Mouse (Mus musculus) CH12.LX (cell line): Measurements from ENCODE around the gene Olfr912.

ENCODE experiments used
- CTCF ChIP-seq, 2 experiments: IDR thresholded peaks in 1 of 2; conservative IDR thresholded peaks in 1 of 2; 2 replicates each; pipeline ENCODE4 v1.5.1; 2011 to 2012; ENCODE audit warnings: low read depth in 2 of 2, low read length in 2 of 2, improper control_type of control experiment in 1 of 2, inconsistent platforms in 1 of 2, mild to moderate bottlenecking in 1 of 2, moderate library complexity in 1 of 2
- IRF4 ChIP-seq: IDR thresholded peaks from 2 replicates; pipeline ENCODE4 v1.6.1; 2014; ENCODE audit warnings: low read depth, mild to moderate bottlenecking, inconsistent platforms, low read length, improper control_type of control experiment
- JUND ChIP-seq: conservative IDR thresholded peaks from 2 replicates; pipeline ENCODE4 v1.6.1; 2011; ENCODE audit warnings: low read depth, low read length, improper control_type of control experiment
- KAT2A ChIP-seq: IDR thresholded peaks from 2 replicates; pipeline ENCODE4 v1.6.1; 2012; ENCODE audit warnings: low read length, improper control_type of control experiment, inconsistent platforms; ENCODE audit not compliant: insufficient replicate concordance
- MAX ChIP-seq: IDR thresholded peaks from 2 replicates; pipeline ENCODE4 v1.6.1; 2011; ENCODE audit warnings: low read length, improper control_type of control experiment
- MYC ChIP-seq: IDR thresholded peaks from 2 replicates; pipeline ENCODE4 v1.6.1; 2011; ENCODE audit warnings: low read depth, mild to moderate bottlenecking, improper control_type of control experiment, low read length
- NRF1 ChIP-seq: IDR thresholded peaks from 2 replicates; pipeline ENCODE4 v1.6.1; 2014; ENCODE audit warnings: low read depth, mild to moderate bottlenecking, inconsistent platforms, low read length, improper control_type of control experiment, moderate library complexity
- POLR2A ChIP-seq: IDR thresholded peaks from 2 replicates; pipeline ENCODE4 v1.6.1; 2011; ENCODE audit warnings: low read depth, mild to moderate bottlenecking, improper control_type of control experiment, low read length
- RAD21 ChIP-seq: IDR thresholded peaks from 2 replicates; pipeline ENCODE4 v1.6.1; 2011; ENCODE audit warnings: low read depth, mild to moderate bottlenecking, low read length, improper control_type of control experiment, moderate library complexity
- ZC3H11A ChIP-seq: IDR thresholded peaks from 2 replicates; pipeline ENCODE4 v1.6.1; 2012; ENCODE audit warnings: low read depth, mild to moderate bottlenecking, inconsistent platforms, low read length, improper control_type of control experiment
- ZMIZ1 ChIP-seq: IDR thresholded peaks from 2 replicates; pipeline ENCODE4 v1.6.1; 2012; ENCODE audit warnings: low read depth, mild to moderate bottlenecking, inconsistent platforms, low read length, improper control_type of control experiment

DNA sequence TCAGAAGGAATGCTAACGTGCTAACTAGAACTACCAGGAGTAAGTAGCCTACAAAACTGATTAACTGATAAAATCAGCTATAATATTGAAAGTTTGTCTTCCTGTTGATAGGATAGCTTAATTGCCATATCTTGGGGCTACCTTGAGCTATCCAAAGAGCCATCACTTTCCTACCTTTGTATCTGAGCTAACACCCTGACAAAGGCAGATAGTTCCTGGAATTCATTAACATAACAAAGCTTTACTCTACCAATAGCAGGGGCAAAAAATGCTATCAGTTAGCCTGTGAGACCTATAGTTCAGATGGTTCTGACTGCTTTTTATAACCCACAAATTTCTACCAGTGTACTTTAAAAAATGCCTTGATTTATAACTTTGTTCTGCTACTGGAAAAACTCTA is 11.1 kb downstream of the Olfr912 start:
- TF ChIP-seq POLR2A (no peak), RAD21 (no peak), CTCF (conservative IDR thresholded peaks at IDR 0.05 in 1 of 2, IDR thresholded peaks at IDR 0.05 in 1 of 2; ENCODE audit: low read depth in 2 of 2, low read length in 2 of 2) (no peak), MYC (no peak), IRF4 (no peak), ZMIZ1 (no peak), MAX (no peak), KAT2A (no peak), NRF1 (no peak), JUND (no peak), ZC3H11A (no peak)
